Mouse (Mus musculus) lung, postnatal 0 days (tissue): ENCODE results near the gene Grm8. TPM values are rescaled to one million over a fixed set of nuclear protein-coding genes. Genes with fewer than 3 reads are reported as not detected.

Experiments
- ATAC-seq: fragments of 200-750 bp; cut with Nextera tagmentation; 2 replicates; pipeline ENCODE4 v1.8.0; 2017; ENCODE audit warnings: moderate library complexity
- DNase-seq: peaks from one replicate; pipeline ENCODE4 v3.0.0-alpha.2; 2016; ENCODE audit warnings: low spot score
- H3K27ac ChIP-seq: fragments of 300-500 bp; sonication (generic); 2 replicates; pipeline ENCODE4 v1.5.1; 2014; ENCODE audit warnings: antibody characterized with exemption, mild to moderate bottlenecking, low read length, mixed read lengths
- H3K27me3 ChIP-seq: fragments of 300-500 bp; sonication (generic); replicated peaks from 2 replicates; pipeline ENCODE4 v1.6.1; 2014; ENCODE audit warnings: low read length, mixed read lengths; ENCODE audit not compliant: insufficient read depth
- H3K36me3 ChIP-seq: fragments of 300-500 bp; sonication (generic); 2 replicates; pipeline ENCODE4 v1.6.1; 2014; ENCODE audit warnings: low read length, mixed read lengths; ENCODE audit not compliant: insufficient read depth
- H3K4me1 ChIP-seq: fragments of 300-500 bp; sonication (generic); 2 replicates; pipeline ENCODE4 v1.6.1; 2014; ENCODE audit warnings: antibody characterized with exemption, low read depth, low read length, mixed read lengths; ENCODE audit not compliant: insufficient read depth
- H3K4me2 ChIP-seq: fragments of 300-500 bp; sonication (generic); replicated peaks from 2 replicates; pipeline ENCODE4 v1.6.1; 2014; ENCODE audit warnings: low read depth, mild to moderate bottlenecking, low read length, moderate library complexity, mixed read lengths
- H3K4me3 ChIP-seq: fragments of 300-500 bp; sonication (generic); 2 replicates; pipeline ENCODE4 v1.5.1; 2014; ENCODE audit warnings: low read depth, low read length
- H3K9ac ChIP-seq: fragments of 300-500 bp; sonication (generic); replicated peaks from 2 replicates; pipeline ENCODE4 v1.6.1; 2014; ENCODE audit warnings: low read depth, mild to moderate bottlenecking
- H3K9me3 ChIP-seq: fragments of 300-500 bp; sonication (generic); 2 replicates; pipeline ENCODE4 v1.6.1; 2016; ENCODE audit warnings: low read length, mixed read lengths
- CTCF ChIP-seq: IDR thresholded peaks from 2 replicates; pipeline ENCODE4 v1.5.1; 2016; ENCODE audit warnings: antibody characterized with exemption, mild to moderate bottlenecking
- EP300 ChIP-seq: IDR thresholded peaks from 2 replicates; pipeline ENCODE4 v1.6.1; 2016; ENCODE audit warnings: antibody characterized with exemption, mild to moderate bottlenecking, control low read depth
- WGBS: fragments of 180-500 bp; shearing (Covaris S2); extraction: QIAGEN DNeasy Blood & Tissue Kit; methylation state at CpG from one replicate; pipeline ENCODE4 v1.1.7; 2014; 5-methylcytosine and 5-hydroxymethylcytosine counted together
- polyA plus RNA-seq: library from polyadenylated mRNA; unstranded; fragments of >200 nt; fragmentation: Nextera tagmentation; extraction: Ambion mirVana; gene quantifications from 2 replicates; pipeline ENCODE4 v1.2.1, GENCODE M21; 2015

Grm8 gene
- polyA plus RNA-seq, 1 experiment from 2014 or later: not detected

GRCm38 (mm10) chr6:27348272-27348671 is 786.7 kb downstream of the Grm8 start:
- ATAC-seq: no peak
- Histone ChIP-seq H3K4me2 (no peak overlapping the region), H3K27me3 (no peaks in the 10 kb centered on the region), H3K4me3 (no peak overlapping the region), H3K27ac (no peak overlapping the region), H3K36me3 (no peaks in the 10 kb centered on the region), H3K4me1 (no peaks in the 10 kb centered on the region), H3K9me3 (no peaks in the 10 kb centered on the region), H3K9ac (no peak overlapping the region)
- no peak for DNase-seq
- TF ChIP-seq EP300: no peak
- no peak for TF ChIP-seq CTCF
- WGBS: 49% methylated on average over 2 of the region's 2 CpGs

DNA sequence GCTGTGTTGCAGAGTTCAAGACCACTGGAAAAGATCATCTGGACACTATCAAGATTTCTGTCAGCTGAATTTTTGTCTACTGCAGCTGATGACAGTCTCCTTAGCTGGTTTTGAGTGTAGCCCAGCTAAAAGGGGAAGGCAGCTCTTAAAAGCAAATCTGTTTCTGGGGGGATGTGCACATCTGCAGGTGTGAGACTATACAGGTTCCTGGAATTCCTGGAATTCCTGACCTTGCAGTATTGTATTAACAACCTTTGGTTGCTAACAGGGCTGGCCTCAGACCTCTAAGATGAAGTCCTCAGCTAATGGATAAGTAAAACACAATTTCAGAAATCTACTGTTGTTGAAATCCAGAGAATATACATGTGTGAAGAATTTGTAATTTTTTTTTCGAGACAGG is 788.7 kb downstream of the Grm8 start:
- DNase-seq: no peak
- Histone ChIP-seq H3K9ac (no peak overlapping the region), H3K9me3 (no peaks in the 10 kb centered on the region), H3K4me1 (no peaks in the 10 kb centered on the region), H3K27me3 (no peaks in the 10 kb centered on the region), H3K4me2 (no peak overlapping the region), H3K36me3 (no peaks in the 10 kb centered on the region), H3K4me3 (no peak overlapping the region), H3K27ac (no peak overlapping the region)
- TF ChIP-seq CTCF: no peak
- TF ChIP-seq EP300: no peak
- 53% methylated on average over 1 of the region's 1 CpGs for WGBS
- ATAC-seq: no peak

GRCm38 (mm10) chr6:27340131-27340530 is 794.8 kb downstream of the Grm8 start:
- TF ChIP-seq CTCF (no peak), EP300 (no peak)
- H3K4me1 ChIP-seq: no peaks in the 10 kb centered on the region
- no peak overlapping the region for H3K4me3 ChIP-seq
- H3K9ac ChIP-seq: no peak overlapping the region
- H3K27ac ChIP-seq: no peak overlapping the region
- DNase-seq: no peak
- 78% methylated on average over 4 of the region's 4 CpGs for WGBS
- H3K27me3 ChIP-seq: no peaks in the 10 kb centered on the region
- no peaks in the 10 kb centered on the region for H3K9me3 ChIP-seq
- H3K36me3 ChIP-seq: no peaks in the 10 kb centered on the region
- ATAC-seq: no peak
- H3K4me2 ChIP-seq: no peak overlapping the region

DNA sequence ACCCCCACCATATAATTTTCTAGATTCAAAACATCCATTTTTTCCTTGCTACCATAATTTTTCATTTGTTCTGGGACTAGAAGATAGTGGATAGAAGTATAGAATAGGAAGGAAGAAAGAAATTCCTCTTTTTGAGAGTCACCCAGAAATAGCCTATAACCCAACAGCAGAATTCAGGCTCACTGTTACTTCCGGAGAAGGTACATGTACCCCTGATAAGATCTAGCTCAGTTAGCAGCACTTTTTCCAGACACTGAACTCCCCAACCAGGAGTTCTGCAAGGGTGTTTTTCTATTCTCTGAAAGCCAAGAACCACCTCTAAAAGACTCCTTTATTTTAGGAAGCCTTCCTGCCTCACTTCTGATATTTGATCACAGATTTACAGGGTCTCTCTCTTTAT is 816.4 kb downstream of the Grm8 start:
- no peak overlapping the region for H3K4me3 ChIP-seq
- H3K4me1 ChIP-seq: no peaks in the 10 kb centered on the region
- no peak overlapping the region for H3K27ac ChIP-seq
- H3K9ac ChIP-seq: no peak overlapping the region
- no peaks in the 10 kb centered on the region for H3K27me3 ChIP-seq
- no peaks in the 10 kb centered on the region for H3K36me3 ChIP-seq
- H3K4me2 ChIP-seq: no peak overlapping the region
- ATAC-seq (no peak), DNase-seq (no peak)
- TF ChIP-seq CTCF (no peak), EP300 (no peak)
- WGBS: 62% methylated on average over 1 of the region's 1 CpGs
- no peaks in the 10 kb centered on the region for H3K9me3 ChIP-seq

- Histone ChIP-seq H3K27ac (no peak overlapping the region), H3K4me3 (no peak overlapping the region), H3K4me1 (no peaks in the 10 kb centered on the region), H3K36me3 (no peaks in the 10 kb centered on the region), H3K9ac (no peak overlapping the region), H3K27me3 (no peaks in the 10 kb centered on the region), H3K9me3 (no peaks in the 10 kb centered on the region), H3K4me2 (no peak overlapping the region)
- no peak for DNase-seq
- ATAC-seq: no peak
- TF ChIP-seq CTCF (no peak), EP300 (no peak)
- WGBS: 44% methylated on average over 3 of the region's 3 CpGs
These were observed 817.6 kb downstream of the Grm8 start for GRCm38 (mm10) chr6:27317422-27317821.

- no peak for TF ChIP-seq EP300
- no peak for TF ChIP-seq CTCF
- no peak overlapping the region for H3K4me3 ChIP-seq
- ATAC-seq: no peak
- H3K9me3 ChIP-seq: no peaks in the 10 kb centered on the region
- H3K27me3 ChIP-seq: no peaks in the 10 kb centered on the region
- H3K4me2 ChIP-seq: no peak overlapping the region
- no peaks in the 10 kb centered on the region for H3K4me1 ChIP-seq
- no peak for DNase-seq
- 67% methylated on average over 1 of the region's 1 CpGs for WGBS
- no peak overlapping the region for H3K27ac ChIP-seq
- no peak overlapping the region for H3K9ac ChIP-seq
- H3K36me3 ChIP-seq: no peaks in the 10 kb centered on the region
These were observed 819.0 kb downstream of the Grm8 start for GRCm38 (mm10) chr6:27316018-27316417.

DNA sequence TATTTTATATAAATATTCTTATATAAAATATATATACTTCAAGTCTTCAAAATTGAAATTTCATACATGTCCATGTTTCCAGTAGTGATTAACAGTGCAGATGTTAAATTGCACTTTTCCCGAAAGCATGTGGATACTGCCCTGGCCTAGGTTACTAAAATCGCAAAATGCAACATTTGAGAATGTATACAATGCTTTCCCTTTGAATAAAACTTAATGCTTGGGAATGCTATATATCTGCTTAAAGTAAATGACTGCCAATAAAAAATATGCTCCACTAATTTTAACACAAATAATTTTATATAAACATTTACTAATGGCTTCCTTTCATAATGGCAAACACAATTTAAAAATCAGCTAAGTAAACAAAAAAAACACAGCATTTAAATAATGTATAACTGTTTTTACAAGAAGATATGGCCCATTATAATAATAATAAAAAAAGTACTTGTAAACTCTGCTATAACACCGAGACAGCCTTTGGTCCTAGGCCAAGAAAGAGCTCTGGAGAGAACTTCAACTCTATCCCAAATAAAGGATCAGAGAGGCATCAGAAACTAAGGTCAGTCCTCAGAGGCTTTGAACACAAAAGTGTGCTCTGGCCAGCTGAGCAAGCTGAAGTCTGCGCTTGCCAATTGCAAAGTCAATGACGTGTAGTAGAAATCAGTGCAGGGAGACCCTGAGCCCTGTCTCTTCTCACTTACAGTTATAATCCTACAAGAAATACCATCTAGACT is 820.5 kb downstream of the Grm8 start:
- Histone ChIP-seq H3K27me3 (no peaks in the 10 kb centered on the region), H3K9me3 (no peaks in the 10 kb centered on the region), H3K27ac (no peak overlapping the region), H3K9ac (no peak overlapping the region), H3K36me3 (no peaks in the 10 kb centered on the region), H3K4me1 (no peaks in the 10 kb centered on the region), H3K4me3 (no peak overlapping the region), H3K4me2 (no peak overlapping the region)
- DNase-seq: no peak
- WGBS: 68% methylated on average over 5 of the region's 5 CpGs
- TF ChIP-seq CTCF: no peak
- no peak for TF ChIP-seq EP300
- no peak for ATAC-seq
